Mouse (Mus musculus): ENCODE data around the gene Jmjd1c. TPM values are rescaled to one million over a fixed set of nuclear protein-coding genes. Genes with fewer than 3 reads are reported as not detected.

Gene Jmjd1c
- total RNA-seq, 2 experiments from 2014 or later, result 93.9 to 94.3 TPM

DNA sequence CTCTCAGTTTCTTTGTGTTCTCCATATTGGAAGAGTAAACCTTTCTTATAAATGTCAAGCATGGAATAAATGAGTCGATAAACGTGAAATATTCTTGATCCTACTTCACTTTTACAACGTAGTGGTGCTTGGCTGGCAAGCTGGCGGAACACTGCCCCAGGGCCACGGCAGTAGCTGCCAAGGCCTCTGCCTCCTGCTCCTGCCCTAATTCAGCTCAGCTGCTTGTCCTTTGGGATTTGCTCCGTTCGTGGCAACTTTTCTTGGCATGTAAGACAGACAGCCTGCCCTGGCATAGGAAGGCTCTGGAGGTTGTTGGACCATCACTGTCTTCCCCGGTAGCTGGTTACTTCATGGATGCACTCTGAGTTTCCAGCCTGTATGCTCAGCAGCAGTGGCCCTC, 20.3 kb downstream of the Jmjd1c start:
- intact Hi-C loops (cut with DNase I), result no loop called here
- no peak for DNase-seq (ENCODE audit: extremely low spot score in 1 of 2, low spot score in 2 of 2)

DNA sequence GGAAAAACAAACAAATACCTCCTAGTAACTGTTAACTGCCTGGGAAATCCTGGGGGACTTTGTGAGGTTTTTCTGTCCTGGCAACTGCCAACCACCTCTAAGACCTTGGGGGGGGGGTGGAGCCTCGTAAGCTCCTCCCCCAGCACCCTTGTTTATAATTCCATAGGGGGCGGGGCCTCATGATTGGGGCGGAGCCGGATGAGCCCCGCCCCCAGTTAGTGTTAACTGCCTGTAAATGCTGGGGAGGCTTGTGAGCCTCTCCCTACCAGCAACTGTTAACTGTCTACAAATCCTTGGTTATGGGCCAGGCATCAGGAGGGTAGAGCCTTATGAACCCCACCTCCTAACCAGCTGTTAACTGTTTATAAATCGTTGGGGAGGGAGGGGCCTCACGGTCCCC, 23.4 kb downstream of the Jmjd1c start:
- intact Hi-C loops (cut with DNase I), result no loop called here
- DNase-seq (ENCODE audit: extremely low spot score in 1 of 2, low spot score in 2 of 2), result no peak

- intact Hi-C loops (cut with DNase I), result no loop called here
- DNase-seq (ENCODE audit: extremely low spot score in 1 of 2, low spot score in 2 of 2), result no peak
These were observed 24.3 kb downstream of the Jmjd1c start for GRCm38 (mm10) chr10:67120180-67120579.

- DNase-seq (ENCODE audit: extremely low spot score in 1 of 2, low spot score in 2 of 2), result no peak
- intact Hi-C loops (cut with DNase I), result no loop called here
These were observed 24.7 kb downstream of the Jmjd1c start for GRCm38 (mm10) chr10:67120640-67121039.

- intact Hi-C loops (cut with DNase I), result no loop called here
- DNase-seq (ENCODE audit: extremely low spot score in 1 of 2, low spot score in 2 of 2), result no peak
These were observed 27.8 kb downstream of the Jmjd1c start for GRCm38 (mm10) chr10:67123756-67124155.

DNA sequence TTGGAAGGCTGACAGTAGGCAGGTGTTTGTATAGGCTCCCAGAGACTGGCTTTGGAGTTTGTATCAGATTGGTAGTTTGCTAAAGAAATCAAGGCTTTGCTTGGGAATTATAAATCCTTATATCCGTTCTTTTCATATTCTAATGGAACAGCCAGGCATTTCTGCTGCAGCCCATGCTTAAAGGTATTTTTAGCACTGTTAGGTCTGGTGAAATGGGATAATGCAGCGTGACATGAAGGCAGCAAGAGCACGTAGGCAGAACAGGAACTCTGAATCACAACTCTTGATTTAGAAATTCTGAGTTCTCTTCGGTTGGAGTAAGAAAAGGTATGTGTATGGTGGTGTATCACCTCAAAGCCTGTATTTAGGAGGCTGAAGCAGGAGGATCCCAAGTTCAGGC, 28.2 kb downstream of the Jmjd1c start:
- no peak for DNase-seq (ENCODE audit: extremely low spot score in 1 of 2, low spot score in 2 of 2)
- intact Hi-C loops (cut with DNase I), result no loop called here

DNA sequence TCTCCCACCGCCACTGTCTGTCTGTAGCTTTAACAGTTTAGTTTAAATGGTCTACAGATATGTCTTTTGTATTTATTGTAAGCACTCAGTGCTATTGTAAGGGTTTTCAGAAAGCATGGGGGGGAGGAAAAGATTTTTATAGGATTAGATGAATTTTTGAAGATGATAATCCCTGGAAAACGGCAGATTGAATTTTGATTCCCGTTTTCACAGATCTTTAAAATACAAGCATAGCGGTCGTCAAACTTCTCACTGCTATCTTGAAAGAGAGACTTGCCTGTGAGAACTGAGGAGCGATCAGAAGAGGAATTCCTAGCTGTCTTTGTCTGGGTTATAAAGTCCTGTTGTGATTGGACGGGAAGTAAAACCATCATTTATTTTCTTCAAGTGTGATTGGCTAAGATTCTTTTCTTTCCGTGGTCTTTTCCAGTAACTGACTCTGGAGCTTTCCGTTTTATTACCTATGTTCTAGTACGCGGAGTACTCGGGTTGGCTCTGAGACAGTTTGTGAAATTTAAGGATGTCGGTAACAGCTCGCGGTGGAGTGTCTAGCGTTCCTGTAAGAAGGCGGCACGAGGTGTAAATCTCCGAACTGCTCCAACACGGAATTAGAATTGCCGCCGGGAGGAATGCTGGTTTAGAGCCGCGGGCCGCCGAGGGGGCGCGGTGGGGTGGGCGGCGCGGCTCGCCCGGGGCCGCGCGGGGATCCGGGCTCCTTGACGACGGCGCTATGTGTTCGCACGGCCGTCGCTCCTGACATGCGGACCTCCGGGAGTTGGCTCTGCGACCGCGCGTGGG, 30.3 kb downstream of the Jmjd1c start:
- intact Hi-C loops (cut with DNase I), result no loop called here
- DNase-seq (ENCODE audit: extremely low spot score in 1 of 2, low spot score in 2 of 2), result peak in 1 of 2 experiments; percentile 57

DNA sequence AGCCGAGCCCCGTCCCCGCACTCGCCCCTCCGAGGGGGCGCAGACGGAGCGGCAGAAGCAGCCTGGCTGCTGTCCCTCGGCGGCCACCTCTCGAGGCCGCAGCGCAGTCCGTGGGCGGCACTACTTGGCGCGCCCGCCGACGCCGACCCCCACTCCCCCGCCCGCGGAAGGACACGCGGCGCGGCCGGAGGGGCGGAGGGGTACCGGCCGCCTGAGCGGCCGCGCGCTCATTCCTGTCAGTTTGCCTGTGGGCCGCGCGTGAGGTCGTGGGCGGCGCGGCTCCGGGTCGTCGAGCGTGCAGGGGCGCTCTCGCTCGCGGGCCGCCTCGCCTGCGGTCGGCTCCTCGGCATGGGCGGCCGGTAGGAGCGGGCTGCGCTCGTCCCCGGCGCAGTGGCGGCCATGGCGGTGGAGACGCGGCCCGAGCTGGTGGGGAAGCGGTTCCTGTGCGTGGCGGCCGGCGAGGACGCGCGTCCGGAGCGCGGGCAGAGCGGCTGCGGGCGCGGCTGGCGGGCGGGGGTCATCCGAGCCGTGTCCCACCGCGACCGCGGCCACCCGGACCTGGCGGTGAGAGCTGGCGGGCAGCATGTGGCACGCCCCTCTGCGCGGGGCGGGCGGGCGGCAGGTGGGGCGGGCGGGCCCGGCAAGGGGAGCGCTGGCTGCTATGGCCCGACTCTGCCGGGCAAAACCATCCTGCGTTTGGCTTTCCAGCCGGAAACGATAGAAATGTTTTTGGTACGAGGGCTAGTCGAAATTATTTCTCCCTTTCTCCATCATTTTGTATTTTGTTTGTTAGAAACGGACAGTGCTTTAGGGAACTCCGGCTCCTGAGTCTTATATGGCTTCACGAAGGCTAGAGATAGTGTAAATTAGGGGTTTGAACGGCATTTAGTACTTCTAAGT, 31.2 kb downstream of the Jmjd1c start:
- intact Hi-C loops (cut with DNase I), result no loop called here
- peak in 1 of 2 experiments; percentile 71 for DNase-seq (ENCODE audit: extremely low spot score in 1 of 2, low spot score in 2 of 2)

DNA sequence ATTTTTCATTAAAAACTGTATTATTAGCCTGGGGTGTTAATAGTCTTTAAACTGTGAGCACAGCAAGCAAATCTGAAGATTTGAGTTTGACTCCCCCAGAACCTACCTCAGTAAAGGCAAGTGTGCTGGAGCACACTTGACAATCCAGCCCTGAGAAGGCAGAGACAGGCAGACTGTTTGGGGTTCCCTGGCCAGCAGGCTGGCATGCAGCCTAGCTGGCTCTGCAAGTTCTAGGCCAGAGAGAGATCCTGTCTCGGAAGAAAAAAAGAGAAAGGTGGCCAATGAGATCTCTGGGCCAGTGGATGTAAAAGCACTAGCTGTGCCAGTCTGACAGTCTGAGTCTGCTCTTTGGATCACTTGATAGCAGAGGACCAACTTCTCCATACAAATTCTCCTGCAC, 33.6 kb downstream of the Jmjd1c start:
- DNase-seq (ENCODE audit: extremely low spot score in 1 of 2, low spot score in 2 of 2), result no peak
- intact Hi-C loops (cut with DNase I), result no loop called here

DNA sequence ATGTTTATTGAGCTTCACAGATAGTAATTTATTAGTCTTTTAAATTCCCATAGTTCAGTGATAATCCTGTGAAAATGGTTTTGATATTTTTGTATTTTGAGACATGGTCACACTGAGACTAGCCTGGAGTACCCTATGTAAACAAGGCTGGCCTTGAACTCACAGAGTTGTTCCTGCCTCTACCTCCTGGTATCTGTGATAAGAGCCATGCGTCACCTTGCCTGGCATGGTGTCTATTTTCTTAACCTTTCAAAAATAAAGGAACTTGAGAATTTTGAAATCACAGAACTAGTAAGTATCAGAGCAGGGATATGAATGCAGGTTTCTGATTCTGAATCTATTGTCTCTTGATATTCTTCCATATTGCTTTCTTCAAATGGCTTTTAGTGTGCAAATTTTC, 35.8 kb downstream of the Jmjd1c start:
- intact Hi-C loops (cut with DNase I), result no loop called here
- no peak for DNase-seq (ENCODE audit: extremely low spot score in 1 of 2, low spot score in 2 of 2)

GRCm38 (mm10) chr10:67134322-67134721, 38.4 kb downstream of the Jmjd1c start:
- intact Hi-C loops (cut with DNase I), result no loop called here
- no peak for DNase-seq (ENCODE audit: extremely low spot score in 1 of 2, low spot score in 2 of 2)

DNA sequence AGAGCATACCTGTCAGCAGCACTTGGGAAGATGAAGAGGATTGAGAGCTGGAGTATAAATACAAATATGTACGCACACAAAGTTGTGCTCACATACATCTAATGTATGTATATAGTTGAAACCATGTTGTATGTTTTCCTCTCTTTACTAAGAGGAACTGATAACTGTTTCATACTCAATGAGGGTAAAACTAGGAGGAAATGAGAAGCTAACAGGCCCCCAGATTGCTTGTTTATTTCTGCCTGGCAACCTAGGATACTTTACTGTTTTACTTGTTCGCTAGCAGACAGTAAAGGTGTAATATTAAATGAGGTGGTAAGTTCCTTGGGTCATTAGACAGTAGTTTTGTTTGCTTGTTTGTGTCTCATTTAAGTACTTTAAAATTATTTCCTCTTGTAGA, 41.5 kb downstream of the Jmjd1c start:
- intact Hi-C loops (cut with DNase I), result no loop called here
- DNase-seq (ENCODE audit: extremely low spot score in 1 of 2, low spot score in 2 of 2), result no peak

DNA sequence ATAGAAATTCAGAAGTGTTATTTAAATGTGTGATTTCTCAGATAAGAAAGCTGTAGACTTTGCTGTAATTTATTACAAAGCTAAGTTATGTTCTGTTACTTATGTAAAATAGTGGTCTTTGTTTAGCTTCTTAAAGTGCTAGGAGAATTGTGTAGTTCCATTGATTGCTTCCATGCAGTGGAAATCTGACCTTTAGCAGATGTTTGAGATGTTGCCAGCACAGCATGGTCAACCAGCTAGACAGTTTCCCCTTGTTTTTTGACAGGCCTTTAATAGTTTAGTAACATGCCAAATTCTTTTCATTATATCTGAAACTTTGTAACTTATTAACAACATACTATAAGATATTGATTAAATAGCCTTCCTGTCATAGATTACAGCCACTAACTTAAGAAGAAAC, 47.7 kb downstream of the Jmjd1c start:
- peak in 1 of 2 experiments; percentile 31 for DNase-seq (ENCODE audit: extremely low spot score in 1 of 2, low spot score in 2 of 2)
- intact Hi-C loops (cut with DNase I), result no loop called here

GRCm38 (mm10) chr10:67144269-67144668, 48.3 kb downstream of the Jmjd1c start:
- no peak for DNase-seq (ENCODE audit: extremely low spot score in 1 of 2, low spot score in 2 of 2)
- intact Hi-C loops (cut with DNase I), result no loop called here

DNA sequence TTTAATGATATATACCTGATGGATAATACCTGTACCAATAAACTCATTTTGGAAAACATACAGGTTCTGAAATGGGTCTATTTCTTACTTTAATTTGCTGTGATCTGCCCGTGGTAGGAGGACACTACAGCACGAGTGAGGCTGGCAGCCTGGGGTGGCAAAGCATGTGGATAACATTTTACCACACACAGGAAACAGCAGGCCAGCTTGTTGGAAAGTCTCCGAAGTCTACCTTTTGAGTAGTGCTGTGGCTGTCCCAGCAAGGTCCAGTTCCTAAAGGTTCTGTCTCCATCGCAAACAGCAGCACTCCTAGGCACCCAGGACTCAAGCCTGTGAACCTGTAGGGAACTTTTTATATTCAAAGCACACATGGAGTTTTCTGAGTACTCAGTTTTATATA, 49.7 kb downstream of the Jmjd1c start:
- intact Hi-C loops (cut with DNase I), result no loop called here
- no peak for DNase-seq (ENCODE audit: extremely low spot score in 1 of 2, low spot score in 2 of 2)

- no peak for DNase-seq (ENCODE audit: extremely low spot score in 1 of 2, low spot score in 2 of 2)
- intact Hi-C loops (cut with DNase I), result no loop called here
These were observed 55.8 kb downstream of the Jmjd1c start for GRCm38 (mm10) chr10:67151766-67152165.

DNA sequence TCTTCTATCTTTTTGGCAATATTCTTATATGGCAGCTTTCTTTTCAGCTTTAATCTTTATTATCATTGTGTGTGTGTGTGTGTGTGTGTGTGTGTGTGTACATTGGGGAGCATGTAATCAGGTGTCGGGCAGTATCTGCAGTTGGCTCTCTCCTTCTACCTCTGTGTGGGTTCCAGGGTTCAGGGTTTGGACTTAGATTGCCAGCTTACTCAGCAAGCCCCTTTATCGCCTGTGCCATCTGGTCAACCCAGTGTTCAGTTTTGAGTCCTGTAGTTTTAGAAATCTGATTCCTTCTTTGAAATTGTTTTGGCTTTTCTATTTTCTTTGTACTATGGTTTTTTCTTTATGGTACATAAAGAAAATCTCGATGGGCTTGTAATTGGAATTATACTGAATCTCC, 58.7 kb downstream of the Jmjd1c start:
- DNase-seq (ENCODE audit: extremely low spot score in 1 of 2, low spot score in 2 of 2), result no peak
- intact Hi-C loops (cut with DNase I), result no loop called here

- intact Hi-C loops (cut with DNase I), result no loop called here
- no peak for DNase-seq (ENCODE audit: extremely low spot score in 1 of 2, low spot score in 2 of 2)
These were observed 78.1 kb downstream of the Jmjd1c start for GRCm38 (mm10) chr10:67174049-67174448.

DNA sequence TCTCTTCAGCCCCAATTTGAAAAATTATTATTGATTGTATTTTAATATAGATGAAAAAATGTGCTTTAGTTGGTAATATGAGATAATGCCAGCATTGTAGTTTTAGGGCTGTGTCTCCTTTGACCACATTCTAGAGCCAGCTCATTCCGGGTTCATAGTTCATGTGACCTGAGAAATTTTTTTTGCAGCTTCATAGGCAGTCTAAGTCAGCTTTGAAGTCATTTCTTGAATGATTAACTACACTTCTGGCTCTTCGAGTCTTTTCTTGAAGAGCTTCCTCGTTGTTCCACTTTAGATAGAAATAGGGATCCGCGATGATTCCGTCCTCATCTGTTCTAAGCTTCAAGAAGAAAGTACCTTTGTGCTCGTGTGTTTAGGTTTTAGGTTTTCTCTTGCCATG, 80.1 kb downstream of the Jmjd1c start:
- no peak for DNase-seq (ENCODE audit: extremely low spot score in 1 of 2, low spot score in 2 of 2)
- intact Hi-C loops (cut with DNase I), result no loop called here

- DNase-seq (ENCODE audit: extremely low spot score in 1 of 2, low spot score in 2 of 2), result no peak
- intact Hi-C loops (cut with DNase I), result no loop called here
These were observed 81.0 kb downstream of the Jmjd1c start for GRCm38 (mm10) chr10:67176932-67177331.

Measured in left cerebral cortex, postnatal 10 days (tissue).